Mouse (Mus musculus): Measurements from ENCODE around the gene Knop1.

Gene Knop1

DNA sequence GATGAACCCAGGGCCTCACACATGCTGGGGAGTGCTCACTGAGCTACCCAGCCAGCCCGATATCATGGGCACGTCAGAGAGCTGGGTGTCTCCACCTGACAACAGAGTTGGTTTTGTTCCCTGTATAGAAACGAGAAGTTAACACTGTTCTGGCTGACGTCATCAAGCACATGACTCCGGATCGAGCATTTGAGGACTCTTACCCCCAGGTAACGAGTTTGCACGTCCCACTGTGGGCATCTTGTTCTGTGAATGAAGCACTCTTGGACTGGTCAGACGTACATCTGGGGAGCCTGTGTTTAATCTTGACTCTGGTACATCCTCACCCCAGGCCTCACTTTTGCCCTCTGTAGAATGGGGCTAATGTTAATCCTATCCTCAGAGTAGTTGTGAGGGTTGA is 59.2 kb downstream of the Knop1 start:
- DNase-seq, result no peak

- no peak for DNase-seq
Measured at GRCm38 (mm10) chr7:118795779-118796178, 60.3 kb downstream of the Knop1 start.

DNA sequence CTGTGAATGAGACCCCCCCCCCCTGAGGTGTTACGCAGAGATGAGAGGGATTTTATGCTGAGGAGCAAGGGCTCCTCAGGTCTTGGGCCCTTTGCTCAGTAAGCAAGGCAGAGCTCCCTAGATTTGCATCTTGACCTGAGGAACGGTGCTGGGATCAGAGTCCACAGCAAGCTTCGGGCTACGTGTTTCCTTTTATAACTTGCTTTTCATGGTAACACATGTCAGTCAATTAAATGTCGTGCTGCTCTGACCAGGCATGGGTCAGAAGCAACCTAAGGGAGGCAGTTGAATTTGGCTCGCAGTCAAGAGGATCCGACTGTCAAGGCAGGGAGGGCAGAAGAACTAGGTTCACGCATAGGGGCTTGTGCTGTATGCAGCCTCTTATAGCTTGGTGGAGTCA is 62.2 kb downstream of the Knop1 start:
- DNase-seq, result no peak
